Mouse (Mus musculus) fat pad, adult 2 months (tissue): ENCODE results near the gene Dock9.

Experiments used
- DNase-seq: peaks from one replicate; pipeline ENCODE4 v3.0.0-alpha.2; 2011; ENCODE audit warnings: low read depth, low spot score; ENCODE audit errors: extremely low read depth

Gene Dock9

GRCm38 (mm10) chr14:121797457-121798410 lies at the start of gene Dock9:
TSS of gene Dock9 (minus strand) at chr14:121797837.
- DNase-seq, result peak; percentile 11

GRCm38 (mm10) chr14:121844486-121844885 lies 46.8 kb upstream of the Dock9 start:
- DNase-seq, result no peak

GRCm38 (mm10) chr14:121840217-121840616 lies 42.6 kb upstream of the Dock9 start:
- DNase-seq, result no peak

GRCm38 (mm10) chr14:121838161-121838560 lies 40.5 kb upstream of the Dock9 start:
- no peak for DNase-seq

GRCm38 (mm10) chr14:121833001-121833520 lies 35.4 kb upstream of the Dock9 start:
- DNase-seq, result no peak

GRCm38 (mm10) chr14:121829816-121830442 lies 32.3 kb upstream of the Dock9 start:
- no peak for DNase-seq

GRCm38 (mm10) chr14:121827091-121827490 lies 29.5 kb upstream of the Dock9 start:
- no peak for DNase-seq

GRCm38 (mm10) chr14:121825521-121826445 lies 28.1 kb upstream of the Dock9 start:
- DNase-seq, result no peak

GRCm38 (mm10) chr14:121824322-121825103 lies 26.9 kb upstream of the Dock9 start:
- DNase-seq, result peak; percentile 11

GRCm38 (mm10) chr14:121822997-121823396 lies 25.4 kb upstream of the Dock9 start:
- DNase-seq, result no peak

GRCm38 (mm10) chr14:121822506-121822905 lies 24.9 kb upstream of the Dock9 start:
- no peak for DNase-seq

GRCm38 (mm10) chr14:121806791-121807190 lies 9.2 kb upstream of the Dock9 start:
- DNase-seq, result no peak

GRCm38 (mm10) chr14:121806316-121806715 lies 8.7 kb upstream of the Dock9 start:
- DNase-seq, result no peak

- DNase-seq, result no peak
These were observed 6.8 kb upstream of the Dock9 start for GRCm38 (mm10) chr14:121804461-121804860.

- no peak for DNase-seq
These were observed 3.3 kb upstream of the Dock9 start for GRCm38 (mm10) chr14:121800962-121801361.

GRCm38 (mm10) chr14:121799112-121799511 lies 1.5 kb upstream of the Dock9 start:
- no peak for DNase-seq

GRCm38 (mm10) chr14:121798411-121798799 lies 768 bp upstream of the Dock9 start:
- DNase-seq, result peak; percentile 78

- DNase-seq, result no peak
These were observed 823 bp downstream of the Dock9 start for GRCm38 (mm10) chr14:121796571-121797456.

- DNase-seq, result no peak
These were observed 2.1 kb downstream of the Dock9 start for GRCm38 (mm10) chr14:121795536-121795935.
